33 mouse cellular contexts compared by ENCODE assay signal in genomic region chr13:11999851-12000250, GRCm38 (mm10).
"Had no signal": no experiment of that assay in that cellular context is flagged by ENCODE, and none has a peak within 500 bp of the region (broad histone marks: within the 10 kb centered on the region; RNA-seq: fewer than 3 reads in every experiment).

No protein-coding gene starts in this region.

- DNase-seq: heart, postnatal 10 days; heart, postnatal 14 days; heart, postnatal 36 days; heart, postnatal 4 days; kidney, adult 11 months; kidney, adult 18-20 months; kidney, adult 2 months; kidney, adult 8-10 months; kidney, adult 9 months; kidney, postnatal 10 days; kidney, postnatal 14 days; kidney, postnatal 25 days; kidney, postnatal 36 days; kidney, postnatal 4 days; layer of hippocampus, adult 9-11 months; layer of hippocampus, postnatal 36 days had no signal

- H3K27ac ChIP-seq: heart, embryonic 15.5 days; hindbrain, embryonic 10.5 days; hindbrain, embryonic 12.5 days; hindbrain, embryonic 13.5 days; hindbrain, embryonic 14.5 days; hindbrain, embryonic 15.5 days; hindbrain, postnatal 0 days; intestine, embryonic 15.5 days; kidney, embryonic 15.5 days; kidney, postnatal 0 days; left cerebral cortex, adult 2 months had no signal

- H3K4me3 ChIP-seq: heart, embryonic 12.5 days; heart, embryonic 13.5 days; heart, embryonic 15.5 days; hindbrain, embryonic 10.5 days; hindbrain, embryonic 12.5 days; hindbrain, embryonic 13.5 days; hindbrain, embryonic 15.5 days; intestine, embryonic 15.5 days; kidney, embryonic 15.5 days; left cerebral cortex, adult 2 months had no signal

- ATAC-seq: hindbrain, embryonic 16.5 days; hindbrain, postnatal 0 days; inflammation-experienced regulatory T-cells, adult 6 months; intestine, embryonic 15.5 days; intestine, embryonic 16.5 days; intestine, postnatal 0 days had no signal
